Mouse (Mus musculus) liver, adult (tissue): Measurements from ENCODE around the gene Car10.

ENCODE experiments used
- GATA4 ChIP-seq: IDR thresholded peaks from 2 replicates; pipeline ENCODE4 v1.6.1; 2014; ENCODE audit warnings: mild to moderate bottlenecking, low read length; ENCODE audit not compliant: insufficient replicate concordance

The Car10 gene

DNA sequence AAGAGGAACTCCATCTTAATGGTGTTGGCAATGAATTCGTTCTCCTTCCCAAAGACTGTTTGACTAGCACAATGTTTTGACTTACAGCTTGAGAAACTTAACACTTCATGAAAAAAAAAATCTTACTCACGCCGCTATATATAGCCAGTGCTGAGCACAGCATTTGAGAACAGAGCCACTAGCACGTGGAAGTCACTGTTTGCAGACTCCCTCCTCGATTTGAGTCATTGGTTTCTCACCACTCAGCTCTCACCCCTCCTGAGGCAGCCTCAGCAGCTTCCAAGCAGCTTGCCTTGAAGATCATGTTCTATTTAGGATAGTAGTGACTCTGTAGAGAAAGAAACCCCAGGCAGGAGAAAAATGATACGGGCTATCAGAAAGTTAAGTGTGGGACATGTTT is 176.1 kb downstream of the Car10 start:
- TF ChIP-seq GATA4: no peak

DNA sequence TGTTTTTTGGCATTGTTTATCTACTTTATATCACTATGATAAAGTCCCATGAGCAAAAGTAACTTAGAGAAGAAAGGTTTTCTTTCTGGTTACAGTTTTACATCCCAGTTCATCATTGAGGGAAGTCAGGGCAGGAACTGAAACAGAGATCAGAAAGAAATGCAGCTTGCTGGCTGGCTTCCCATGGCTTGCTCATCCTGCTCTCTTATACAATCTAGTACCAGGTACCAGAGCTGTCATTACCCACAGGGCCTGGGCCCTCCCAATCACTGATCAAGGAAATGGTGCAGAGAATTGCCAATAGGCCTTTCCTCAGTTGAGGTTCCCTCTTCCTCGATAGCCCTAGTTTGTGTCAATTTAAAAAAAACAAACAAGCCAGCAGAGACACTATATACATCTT is 195.8 kb downstream of the Car10 start:
- no peak for TF ChIP-seq GATA4

DNA sequence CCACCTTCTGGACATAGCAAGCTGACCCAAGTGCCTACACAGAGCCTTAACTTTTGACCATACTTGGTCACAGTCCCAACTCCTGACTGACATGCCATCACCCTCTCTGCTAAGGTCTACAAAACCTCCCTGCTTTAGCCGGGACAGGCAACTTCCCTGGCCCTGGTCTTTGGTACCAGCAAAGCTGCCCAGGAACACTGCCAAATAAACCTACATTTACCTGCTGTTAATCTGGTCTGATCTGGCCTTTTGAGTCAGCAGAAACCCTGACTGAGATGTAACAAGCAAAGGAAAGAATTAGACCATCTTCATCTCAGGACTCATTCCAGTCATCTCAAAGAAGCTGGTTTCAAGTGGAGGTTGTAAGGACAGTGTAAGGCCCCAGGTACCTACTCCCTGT is 212.2 kb downstream of the Car10 start:
- TF ChIP-seq GATA4: no peak

DNA sequence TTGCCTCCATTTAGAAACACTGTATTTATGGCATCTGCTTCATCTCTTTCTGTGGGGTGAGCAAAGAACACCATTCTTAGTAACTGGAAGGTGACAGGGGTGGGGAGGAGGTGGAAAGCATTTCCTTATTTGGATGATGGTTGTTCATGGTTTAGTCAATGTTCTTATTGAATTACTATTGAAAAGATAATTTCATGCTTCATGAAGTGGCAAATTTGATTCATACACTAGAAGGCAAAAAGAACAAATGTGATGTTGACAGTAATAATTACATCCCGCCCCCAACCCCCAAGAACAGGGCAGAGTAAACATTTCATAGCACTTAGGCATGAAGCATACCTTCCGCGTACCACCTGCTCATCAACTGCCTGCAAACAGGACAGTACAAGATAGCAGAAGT is 239.9 kb downstream of the Car10 start:
- no peak for TF ChIP-seq GATA4

DNA sequence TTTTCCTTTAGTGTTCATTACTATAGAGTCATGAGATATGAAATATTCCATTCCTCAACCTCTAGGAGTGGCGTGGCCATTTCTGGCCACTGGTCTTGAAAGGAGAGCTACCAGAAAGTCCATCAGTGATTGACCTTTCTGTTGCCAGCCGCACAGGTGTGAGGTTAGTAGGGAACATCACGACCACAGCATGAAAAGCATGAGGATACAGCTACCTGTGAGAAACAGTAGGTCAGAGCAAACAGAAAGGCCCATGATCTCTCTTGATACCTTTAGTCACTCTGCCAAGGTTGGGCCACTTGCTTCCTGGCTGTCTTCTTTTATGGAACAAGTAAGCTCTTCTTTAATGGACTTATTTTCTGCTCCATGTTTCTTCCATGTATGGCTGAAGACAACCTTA is 246.1 kb downstream of the Car10 start:
- no peak for TF ChIP-seq GATA4

DNA sequence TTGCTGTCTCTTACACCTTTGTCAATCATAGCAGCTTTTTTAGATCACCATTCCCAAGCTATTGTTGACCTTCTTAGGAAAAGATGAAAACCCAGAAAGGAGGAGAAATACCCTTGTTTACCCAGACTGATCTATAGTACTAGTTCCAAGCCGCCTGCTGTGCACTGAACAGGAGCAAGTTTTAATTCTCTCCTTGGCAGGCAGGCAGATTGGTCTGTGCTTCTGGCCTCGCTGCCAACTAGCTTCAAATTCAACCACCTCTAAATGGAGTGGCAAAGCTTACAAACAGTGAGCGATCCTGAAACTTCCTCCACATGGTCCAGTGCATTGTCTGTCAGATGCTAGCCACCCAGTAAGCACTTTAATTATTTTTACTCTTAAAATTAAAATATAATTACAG is 247.0 kb downstream of the Car10 start:
- no peak for TF ChIP-seq GATA4

DNA sequence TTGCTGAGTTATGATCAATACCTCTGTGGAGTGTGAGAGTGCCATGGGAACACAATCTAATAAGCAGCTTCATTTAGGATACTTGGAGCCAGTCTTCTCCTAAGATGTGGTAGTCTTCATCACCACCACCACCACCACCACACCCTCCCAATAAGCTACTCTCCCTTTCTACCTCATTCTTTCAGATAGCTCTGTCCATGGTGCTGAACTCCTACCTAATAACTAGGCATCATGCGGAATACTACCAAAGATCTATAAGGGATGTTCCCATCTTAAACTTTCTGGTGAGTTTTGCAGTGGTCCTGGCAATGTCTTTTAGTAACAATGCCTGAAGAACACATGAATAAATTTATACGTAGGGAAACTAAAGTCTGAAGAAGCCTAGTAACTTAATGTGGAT is 263.7 kb downstream of the Car10 start:
- no peak for TF ChIP-seq GATA4

DNA sequence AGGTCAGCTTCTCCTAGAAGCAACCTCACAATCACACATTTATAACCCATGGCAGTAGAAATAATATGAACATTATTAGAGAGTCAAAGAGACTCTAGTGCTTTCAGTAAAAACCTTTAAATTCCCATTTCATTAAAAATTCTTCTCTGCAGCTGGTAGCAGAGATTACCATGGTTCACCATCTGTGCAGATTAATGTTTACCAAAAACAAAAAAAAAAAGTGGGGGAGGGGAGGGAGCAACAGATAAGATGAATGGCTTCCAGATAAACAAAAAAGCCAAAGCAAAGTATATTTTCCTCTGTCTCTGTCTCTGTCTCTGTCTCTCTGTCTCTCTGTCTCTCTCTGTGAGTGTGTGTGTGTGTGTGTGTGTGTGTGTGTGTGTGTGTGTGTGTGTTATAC is 266.3 kb downstream of the Car10 start:
- no peak for TF ChIP-seq GATA4

DNA sequence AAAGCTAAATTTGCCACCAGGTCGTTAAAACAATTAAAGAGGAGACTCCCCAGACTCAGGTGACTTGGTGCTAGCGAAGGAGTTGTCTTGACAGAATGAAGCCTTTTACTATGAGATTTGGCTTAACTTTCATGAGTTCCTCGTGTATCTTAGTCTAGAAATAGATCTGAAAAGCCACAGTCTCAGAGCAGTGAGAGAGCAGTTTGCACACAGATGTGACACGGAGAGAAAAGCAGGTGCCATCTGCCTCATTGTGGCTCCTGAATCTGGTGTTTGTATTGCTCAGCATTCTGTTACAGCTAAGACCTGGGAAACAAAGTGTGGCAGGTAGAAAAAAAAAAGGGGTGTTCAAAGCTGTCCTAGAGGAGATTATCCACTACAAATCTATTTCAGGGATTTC is 269.4 kb downstream of the Car10 start:
- TF ChIP-seq GATA4: no peak

DNA sequence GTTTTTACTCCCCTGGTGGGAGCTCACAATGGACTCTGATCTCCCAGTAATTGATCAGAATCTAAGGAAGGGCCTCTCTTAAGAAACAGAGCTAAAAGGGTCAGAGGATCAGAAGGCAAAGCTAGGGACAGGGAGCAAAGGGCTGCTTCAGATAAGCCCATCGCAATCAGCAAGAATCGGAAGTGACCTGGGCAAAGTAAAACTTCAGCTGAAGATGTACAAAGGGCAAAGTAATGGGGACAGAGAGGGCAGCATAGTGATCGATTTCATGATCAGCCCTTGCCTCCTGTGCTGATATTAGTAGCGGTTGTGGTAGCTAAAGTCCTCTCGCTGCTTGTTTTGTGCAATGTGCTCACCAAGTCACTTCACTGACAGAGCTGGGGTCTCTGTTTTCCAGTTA is 269.9 kb downstream of the Car10 start:
- TF ChIP-seq GATA4: peak; percentile 63; the same call in 1 of the 2 replicates

DNA sequence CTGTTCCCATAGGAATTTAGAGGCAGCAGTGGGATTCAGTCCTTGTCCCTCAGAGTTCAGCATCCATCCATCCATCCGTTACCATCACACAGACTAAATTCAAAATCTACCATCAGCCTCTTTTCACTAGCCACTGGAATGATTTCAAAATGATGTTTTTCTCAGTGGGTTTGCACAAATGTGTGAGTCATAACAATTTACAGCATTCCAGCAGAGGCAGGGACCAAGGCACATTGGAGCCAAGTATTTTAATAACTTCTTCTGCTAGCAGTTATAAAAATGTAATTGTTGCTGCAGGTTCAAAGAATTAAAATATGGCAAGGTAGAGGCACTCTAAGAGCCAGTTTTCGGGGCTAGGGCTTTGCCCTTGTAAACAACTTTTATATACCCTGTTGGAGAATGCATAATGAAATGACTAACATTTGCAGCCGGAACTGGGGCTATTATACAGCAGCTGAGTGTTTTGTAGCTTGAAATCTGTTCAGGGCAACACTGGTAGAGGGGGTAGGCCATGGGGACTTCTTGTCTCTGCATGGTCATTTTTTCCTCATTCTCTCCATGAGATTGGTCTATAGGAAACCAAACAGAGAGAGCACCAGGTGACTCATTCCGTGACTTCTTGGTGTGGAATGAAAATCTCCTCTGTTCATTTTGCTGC is 276.0 kb downstream of the Car10 start:
- TF ChIP-seq GATA4: no peak

DNA sequence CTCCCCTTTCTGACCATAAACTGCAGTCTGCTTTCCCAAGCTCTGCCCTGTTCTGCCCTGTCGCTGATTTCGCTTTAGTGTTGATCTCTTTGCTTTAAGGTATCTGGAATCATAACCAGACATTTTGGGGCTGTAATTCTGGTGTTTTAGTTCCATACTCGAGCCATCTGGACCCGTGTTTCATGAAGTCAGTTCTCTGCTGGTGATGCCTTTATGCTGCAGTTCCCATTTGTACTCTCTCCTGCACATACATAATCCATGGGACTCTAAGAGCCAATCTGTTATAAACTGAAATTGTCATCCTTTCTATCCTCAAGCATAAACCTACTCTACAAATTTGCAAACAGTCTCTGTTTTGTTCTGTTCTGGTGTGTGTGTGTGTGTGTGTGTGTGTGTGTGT is 293.3 kb downstream of the Car10 start:
- no peak for TF ChIP-seq GATA4

DNA sequence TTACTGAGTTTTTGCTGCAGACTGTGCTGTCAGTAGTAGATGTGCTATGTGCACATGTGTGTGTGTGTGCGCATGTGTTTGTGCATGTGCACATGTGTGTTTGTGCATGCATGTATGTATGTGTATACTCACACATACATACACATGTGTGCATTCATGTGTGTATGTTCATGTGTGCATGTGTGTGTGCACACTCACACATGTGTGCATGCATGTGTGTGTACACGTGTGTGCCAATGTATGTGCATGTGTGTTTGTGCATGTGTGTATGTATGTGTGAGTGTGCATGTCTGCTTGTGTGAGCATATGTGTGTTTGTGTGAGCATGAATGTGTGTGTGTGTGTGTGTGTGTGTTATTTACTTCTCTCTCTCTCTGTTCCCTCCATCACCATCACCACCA is 298.5 kb downstream of the Car10 start:
- TF ChIP-seq GATA4: no peak

DNA sequence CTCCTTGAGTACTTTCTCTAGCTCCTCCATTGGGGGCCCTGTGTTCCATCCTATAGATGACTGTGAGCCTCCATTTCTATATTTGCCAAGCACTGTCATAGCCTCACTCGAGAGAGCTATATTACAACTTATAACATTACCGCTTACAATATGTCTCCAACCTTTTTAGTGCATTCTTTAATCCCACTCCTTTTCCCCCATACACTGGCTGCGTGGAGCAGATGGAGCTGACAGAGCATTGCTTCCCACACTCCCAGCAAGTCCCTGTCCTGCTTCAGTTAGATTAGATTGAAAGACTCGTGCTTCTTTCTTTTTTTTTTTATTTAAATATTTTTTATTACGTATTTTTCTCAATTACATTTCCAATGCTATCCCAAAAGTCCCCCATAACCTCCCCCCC is 310.2 kb downstream of the Car10 start:
- no peak for TF ChIP-seq GATA4

DNA sequence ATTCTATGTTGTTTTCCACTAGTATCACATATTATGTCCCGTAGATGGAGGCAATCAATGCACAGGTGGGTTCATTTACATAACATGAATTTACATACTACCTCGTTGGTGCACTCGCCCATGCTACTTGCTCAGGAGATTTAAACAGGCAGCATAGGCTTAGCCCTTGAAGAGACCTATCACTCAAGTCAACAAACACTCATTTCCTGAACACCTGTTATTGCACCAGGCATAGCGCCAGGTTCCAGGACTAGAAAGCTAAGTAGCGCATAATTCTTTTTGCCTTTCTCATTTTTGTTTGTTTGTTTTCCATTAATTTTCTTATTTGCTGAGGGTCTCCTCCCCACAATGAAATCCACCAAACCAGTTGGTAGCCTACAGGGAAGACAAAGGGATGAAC is 333.7 kb downstream of the Car10 start:
- no peak for TF ChIP-seq GATA4

DNA sequence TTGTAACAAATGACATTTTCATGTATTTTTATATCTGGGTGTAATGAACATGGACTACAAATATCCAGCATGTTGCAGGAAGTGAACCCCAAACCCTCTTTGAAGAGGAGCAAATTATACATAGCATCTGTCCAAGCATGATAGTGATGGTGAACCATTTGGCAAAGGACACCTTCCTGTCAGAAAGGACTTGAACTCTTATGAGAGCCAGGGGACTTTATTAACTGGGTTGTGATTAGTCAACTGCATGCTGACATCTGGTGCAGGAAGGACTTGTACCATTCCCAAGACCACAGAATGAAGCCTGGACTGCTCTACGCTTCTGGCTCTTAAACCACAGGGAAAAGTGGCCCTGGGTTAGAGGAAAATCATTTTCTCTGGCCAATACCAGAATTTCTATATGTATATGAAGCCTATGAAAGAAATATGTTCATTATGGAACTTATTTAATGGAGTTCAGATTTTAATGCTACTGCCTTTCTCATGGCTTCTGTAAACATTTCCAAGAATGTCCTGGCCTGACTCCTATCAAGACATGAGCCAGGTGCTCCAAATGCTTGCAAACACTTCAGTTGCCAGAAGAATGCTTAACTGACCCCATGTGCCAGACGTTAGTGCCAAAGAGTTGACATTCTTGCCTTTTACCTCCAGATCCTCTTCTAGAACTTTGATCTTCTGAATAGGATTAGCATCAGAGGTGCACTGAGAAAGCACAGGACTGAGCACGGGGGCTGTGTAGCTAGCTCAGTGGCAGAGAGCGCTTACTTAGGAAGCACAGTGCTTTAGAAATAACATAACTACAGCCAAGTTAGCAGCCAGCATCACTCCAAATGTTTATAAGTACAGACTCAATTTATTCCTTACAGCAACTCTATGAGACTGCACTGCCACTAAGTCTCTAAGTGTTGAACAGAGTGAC is 337.4 kb downstream of the Car10 start:
- no peak for TF ChIP-seq GATA4
